ENCODE assay signal across 8 mouse cellular contexts in genomic region chr17:50795445-50796095, GRCm38 (mm10).
DNase-seq lines count a peak whose midpoint lies in the region; ATAC-seq and TF ChIP-seq lines count a peak whose summit lies in the region.

No protein-coding gene starts in this region.

- H3K27me3 ChIP-seq in C2C12 (ENCODE audit: control insufficient read depth, insufficient read depth, insufficient read length) = no peaks in the 10 kb centered on the region
- no peaks in the 10 kb centered on the region for H3K27me3 ChIP-seq in heart, adult 2 months (ENCODE audit: control insufficient read depth, insufficient read depth, low read length)
- H3K27me3 ChIP-seq in kidney, adult 2 months (replicated peaks; ENCODE audit: control insufficient read depth, insufficient read depth, low read length) = no peaks in the 10 kb centered on the region
- H3K27me3 ChIP-seq in limb, embryonic 12.5 days = no peaks in the 10 kb centered on the region
- H3K27me3 ChIP-seq in stomach, embryonic 15.5 days (replicated peaks) = no peaks in the 10 kb centered on the region

- ATAC-seq in limb, embryonic 12.5 days (ENCODE audit: insufficient number of reproducible peaks, insufficient read depth, low FRiP score, low TSS enrichment, low read depth) = peak; percentile 56; the same call in 1 of the 2 replicates
- peak; percentile 68; the same call in 1 of the 2 replicates for ATAC-seq in stomach, embryonic 15.5 days (ENCODE audit: insufficient read depth, low FRiP score, low read depth)

- no peaks in the 10 kb centered on the region for H3K79me2 ChIP-seq in C2C12 (ENCODE audit: control insufficient read depth, insufficient read depth)
- H3K79me2 ChIP-seq in heart, adult 2 months (replicated peaks; ENCODE audit: control insufficient read depth, insufficient read depth, low read length) = no peaks in the 10 kb centered on the region

- no peaks in the 10 kb centered on the region for H3K79me3 ChIP-seq in C2C12 (ENCODE audit: low read depth)

- TF ChIP-seq EP300 in heart, adult 2 months (IDR thresholded peaks at IDR 0.05; ENCODE audit: insufficient read depth, low read depth, low read length) = no peak

- TF ChIP-seq POLR2A in heart, adult 2 months (IDR thresholded peaks at IDR 0.05; ENCODE audit: insufficient read depth, low read depth, low read length) = no peak
- no peak for TF ChIP-seq POLR2A in kidney, adult 2 months (IDR thresholded peaks at IDR 0.05; ENCODE audit: low read depth, low read length)

- no peaks in the 10 kb centered on the region for H3K9me3 ChIP-seq in limb, embryonic 12.5 days
- H3K9me3 ChIP-seq in stomach, embryonic 15.5 days = no peaks in the 10 kb centered on the region

- H3K9ac ChIP-seq in heart, adult 2 months (ENCODE audit: low read depth, low read length) = no peak overlapping the region
- no peak overlapping the region for H3K9ac ChIP-seq in limb, embryonic 12.5 days (replicated peaks)
- H3K9ac ChIP-seq in stomach, embryonic 15.5 days = no peak overlapping the region

- DNase-seq in adrenal gland, adult 2 months = peak; percentile 71
- peak; percentile 82 for DNase-seq in embryo, embryonic 11 days
- DNase-seq in heart, adult 2 months = peak; percentile 38 to 51
- peak; percentile 57 for DNase-seq in kidney, adult 2 months
- DNase-seq in monocyte, adult 2 months (ENCODE audit: low read depth in 1 of 2, low spot score in 2 of 2) = peak; percentile 10 to 13

- H3K27ac ChIP-seq in heart, adult 2 months = no peak overlapping the region
- no peak overlapping the region for H3K27ac ChIP-seq in kidney, adult 2 months (ENCODE audit: insufficient read depth, low read depth, low read length)
- H3K27ac ChIP-seq in limb, embryonic 12.5 days = no peak overlapping the region
- no peak overlapping the region for H3K27ac ChIP-seq in stomach, embryonic 15.5 days

- no peak overlapping the region for H3K4me2 ChIP-seq in limb, embryonic 12.5 days
- H3K4me2 ChIP-seq in stomach, embryonic 15.5 days = no peak overlapping the region

- H3K4me1 ChIP-seq in heart, adult 2 months (ENCODE audit: control insufficient read depth, insufficient read depth, low read length) = no peaks in the 10 kb centered on the region
- H3K4me1 ChIP-seq in kidney, adult 2 months (ENCODE audit: control insufficient read depth, insufficient read depth, low read length) = no peaks in the 10 kb centered on the region
- no peaks in the 10 kb centered on the region for H3K4me1 ChIP-seq in limb, embryonic 12.5 days (replicated peaks)
- H3K4me1 ChIP-seq in stomach, embryonic 15.5 days = no peaks in the 10 kb centered on the region

- TF ChIP-seq CTCF in C2C12 (IDR thresholded peaks at IDR 0.05; ENCODE audit: control insufficient read depth, insufficient read depth, insufficient read length) = peak; percentile 48
- TF ChIP-seq CTCF in heart, adult 2 months (IDR thresholded peaks at IDR 0.05) = peak; percentile 87
- peak; percentile 69 for TF ChIP-seq CTCF in kidney, adult 2 months (conservative IDR thresholded peaks at IDR 0.05; ENCODE audit: insufficient read depth, insufficient read length, low read depth, low read length)

- H3K36me3 ChIP-seq in C2C12 (ENCODE audit: control insufficient read depth, insufficient read depth) = no peaks in the 10 kb centered on the region
- H3K36me3 ChIP-seq in heart, adult 2 months (ENCODE audit: control insufficient read depth, insufficient read depth, low read length) = no peaks in the 10 kb centered on the region
- H3K36me3 ChIP-seq in kidney, adult 2 months (ENCODE audit: control insufficient read depth, insufficient read depth, low read length) = no peaks in the 10 kb centered on the region; the same call in none of the 2 replicates
- H3K36me3 ChIP-seq in limb, embryonic 12.5 days = no peaks in the 10 kb centered on the region
- no peaks in the 10 kb centered on the region for H3K36me3 ChIP-seq in stomach, embryonic 15.5 days

- intact Hi-C loops in heart, adult 2 months (cut with DNase I) = loop anchor here (1.0 to 5.0 kb wide), 3 partner anchors 376 to 858 kb away; no protein-coding TSS in a partner anchor

- H3K4me3 ChIP-seq in C2C12 (ENCODE audit: insufficient read depth, poor library complexity, severe bottlenecking) = no peak overlapping the region
- H3K4me3 ChIP-seq in heart, adult 2 months = no peak overlapping the region
- no peak overlapping the region for H3K4me3 ChIP-seq in kidney, adult 2 months (ENCODE audit: insufficient read depth, low read depth, low read length)
- no peak overlapping the region for H3K4me3 ChIP-seq in limb, embryonic 12.5 days (replicated peaks)
- no peak overlapping the region for H3K4me3 ChIP-seq in stomach, embryonic 15.5 days (replicated peaks)

- H3ac ChIP-seq in C2C12 (ENCODE audit: control insufficient read depth, insufficient read length, low read depth) = no peak overlapping the region

- 68% methylated on average over 6 of the region's 6 CpGs for WGBS in heart, adult 2 months
- WGBS in kidney, adult 2 months = 68% methylated on average over 6 of the region's 6 CpGs
- 76% methylated on average over 6 of the region's 6 CpGs for WGBS in limb, embryonic 12.5 days
- WGBS in stomach, embryonic 15.5 days = 68% methylated on average over 6 of the region's 6 CpGs

TF ChIP-seq in C2C12, 6 proteins besides CTCF, POLR2A, EP300 and RAD21:
- TF ChIP-seq MYOG (IDR thresholded peaks at IDR 0.05; ENCODE audit: control insufficient read depth, extremely low read depth, insufficient read length) (no peak), FOSL1 (IDR thresholded peaks at IDR 0.05; ENCODE audit: insufficient read depth, low read length, poor library complexity, severe bottlenecking) (no peak), USF1 (IDR thresholded peaks at IDR 0.05; ENCODE audit: low read depth) (no peak), MAX (IDR thresholded peaks at IDR 0.05) (no peak), MYOD1 (IDR thresholded peaks at IDR 0.05; ENCODE audit: control insufficient read depth, insufficient read length, low read depth) (no peak), CEBPB (IDR thresholded peaks at IDR 0.05; ENCODE audit: low read depth) (no peak)

Comparison
In these comparisons a context has a peak if more than half of its experiments do, and no peak if none do; other contexts are left out.
1. DNase-seq: peak in every context shown above with its lines; median percentile 82 in embryo, embryonic 11 days; 71 in adrenal gland, adult 2 months; 57 in kidney, adult 2 months; 44 in heart, adult 2 months; 12 in monocyte, adult 2 months.